Mouse (Mus musculus) CH12.LX (cell line): ENCODE results near the gene Ndufa11. TPM values are rescaled to one million over a fixed set of nuclear protein-coding genes. Genes with fewer than 3 reads are reported as not detected.

Experiments
- DNase-seq: peaks from one replicate; pipeline ENCODE4 v3.0.0-alpha.2; 2013; ENCODE audit errors: extremely low read depth
- H3K27ac ChIP-seq: 2 replicates; pipeline ENCODE4 v1.5.1; 2012; ENCODE audit warnings: low read depth, mild to moderate bottlenecking, control low read depth, moderate library complexity; ENCODE audit not compliant: insufficient read depth
- H3K27me3 ChIP-seq: replicated peaks from 2 replicates; pipeline ENCODE3; 2012; ENCODE audit warnings: inconsistent platforms
- H3K36me3 ChIP-seq, 2 experiments: replicated peaks in 1 of 2; 2 replicates each; pipeline versions ENCODE3 to v1.6.1; 2012; ENCODE audit warnings: inconsistent platforms in 1 of 2, low read length in 1 of 2, mild to moderate bottlenecking in 1 of 2, mixed read lengths in 1 of 2, moderate library complexity in 1 of 2; ENCODE audit not compliant: control insufficient read depth in 1 of 2, insufficient read depth in 1 of 2
- H3K4me1 ChIP-seq, 2 experiments: 2 replicates each; pipeline ENCODE4 v1.6.1; 2012; ENCODE audit warnings: inconsistent platforms in 1 of 2, moderate library complexity in 1 of 2; ENCODE audit not compliant: insufficient read depth in 2 of 2, control insufficient read depth in 1 of 2
- H3K4me2 ChIP-seq: 2 replicates; pipeline ENCODE4 v1.6.1; 2012; ENCODE audit warnings: low read depth, mild to moderate bottlenecking, control low read depth; ENCODE audit not compliant: poor library complexity, insufficient read depth, severe bottlenecking
- H3K4me3 ChIP-seq, 3 experiments: fragments of 150-350 bp in 1 of 3; sonication (generic) in 1 of 3; replicated peaks in 1 of 3; 2 replicates each; pipeline versions ENCODE3 to v1.5.1; 2011 to 2012; ENCODE audit warnings: low read depth in 2 of 3, low read length in 2 of 3, mild to moderate bottlenecking in 2 of 3, moderate library complexity in 2 of 3, control low read depth in 1 of 3, improper control_type of control experiment in 1 of 3, inconsistent platforms in 1 of 3, mixed read lengths in 1 of 3; ENCODE audit not compliant: poor library complexity in 1 of 3
- H3K79me2 ChIP-seq: replicated peaks from 2 replicates; pipeline ENCODE4 v1.6.1; 2012; ENCODE audit warnings: mild to moderate bottlenecking, moderate library complexity; ENCODE audit not compliant: control insufficient read depth, poor library complexity, insufficient read depth, severe bottlenecking; ENCODE audit errors: extremely low read depth
- H3K9ac ChIP-seq: 2 replicates; pipeline ENCODE4 v1.6.1; 2012; ENCODE audit warnings: low read depth, mild to moderate bottlenecking, control low read depth, moderate library complexity; ENCODE audit not compliant: insufficient read depth
- H3K9me3 ChIP-seq: replicated peaks from 2 replicates; pipeline ENCODE3; 2012; ENCODE audit warnings: low read length, inconsistent platforms, mixed read lengths
- BHLHE40 ChIP-seq: IDR thresholded peaks from 2 replicates; pipeline ENCODE4 v1.6.1; 2011; ENCODE audit warnings: mild to moderate bottlenecking, low read depth, low read length, improper control_type of control experiment
- CHD1 ChIP-seq: IDR thresholded peaks from 2 replicates; pipeline ENCODE4 v1.6.1; 2012; ENCODE audit warnings: low read depth, low read length, improper control_type of control experiment, inconsistent platforms
- CTCF ChIP-seq, 2 experiments: IDR thresholded peaks in 1 of 2; conservative IDR thresholded peaks in 1 of 2; 2 replicates each; pipeline ENCODE4 v1.5.1; 2011 to 2012; ENCODE audit warnings: low read depth in 2 of 2, low read length in 2 of 2, improper control_type of control experiment in 1 of 2, inconsistent platforms in 1 of 2, mild to moderate bottlenecking in 1 of 2, moderate library complexity in 1 of 2
- ELF1 ChIP-seq: IDR thresholded peaks from 2 replicates; pipeline ENCODE4 v1.6.1; 2014; ENCODE audit warnings: low read depth, mild to moderate bottlenecking, inconsistent platforms, low read length, improper control_type of control experiment
- ETS1 ChIP-seq: conservative IDR thresholded peaks from 2 replicates; pipeline ENCODE4 v1.6.1; 2012; ENCODE audit warnings: low read depth, mild to moderate bottlenecking, inconsistent platforms, low read length, improper control_type of control experiment, moderate library complexity
- HCFC1 ChIP-seq: IDR thresholded peaks from 2 replicates; pipeline ENCODE4 v1.6.1; 2012; ENCODE audit warnings: low read depth, mild to moderate bottlenecking, inconsistent platforms, low read length, improper control_type of control experiment
- JUND ChIP-seq: conservative IDR thresholded peaks from 2 replicates; pipeline ENCODE4 v1.6.1; 2011; ENCODE audit warnings: low read depth, low read length, improper control_type of control experiment
- MAFK ChIP-seq: IDR thresholded peaks from 2 replicates; pipeline ENCODE4 v1.6.1; 2011; ENCODE audit warnings: low read length, improper control_type of control experiment; ENCODE audit not compliant: insufficient replicate concordance
- MAX ChIP-seq: IDR thresholded peaks from 2 replicates; pipeline ENCODE4 v1.6.1; 2011; ENCODE audit warnings: low read length, improper control_type of control experiment
- MEF2A ChIP-seq: IDR thresholded peaks from 2 replicates; pipeline ENCODE4 v1.6.1; 2014; ENCODE audit warnings: low read depth, mild to moderate bottlenecking, inconsistent platforms, low read length, improper control_type of control experiment, borderline replicate concordance
- MXI1 ChIP-seq: IDR thresholded peaks from 2 replicates; pipeline ENCODE4 v1.6.1; 2011; ENCODE audit warnings: mild to moderate bottlenecking, low read depth, low read length, improper control_type of control experiment
- NELFE ChIP-seq: IDR thresholded peaks from 2 replicates; pipeline ENCODE4 v1.6.1; 2011; ENCODE audit warnings: low read depth, low read length, improper control_type of control experiment
- NRF1 ChIP-seq: IDR thresholded peaks from 2 replicates; pipeline ENCODE4 v1.6.1; 2014; ENCODE audit warnings: low read depth, mild to moderate bottlenecking, inconsistent platforms, low read length, improper control_type of control experiment, moderate library complexity
- POLR2A ChIP-seq: IDR thresholded peaks from 2 replicates; pipeline ENCODE4 v1.6.1; 2011; ENCODE audit warnings: low read depth, mild to moderate bottlenecking, improper control_type of control experiment, low read length
- POLR2AphosphoS2 ChIP-seq: IDR thresholded peaks from 2 replicates; pipeline ENCODE4 v1.6.1; 2011; ENCODE audit warnings: low read depth, low read length, improper control_type of control experiment
- RAD21 ChIP-seq: IDR thresholded peaks from 2 replicates; pipeline ENCODE4 v1.6.1; 2011; ENCODE audit warnings: low read depth, mild to moderate bottlenecking, low read length, improper control_type of control experiment, moderate library complexity
- RCOR1 ChIP-seq: conservative IDR thresholded peaks from 2 replicates; pipeline ENCODE4 v1.6.1; 2012; ENCODE audit warnings: low read depth, mild to moderate bottlenecking, inconsistent platforms, low read length, improper control_type of control experiment
- SIN3A ChIP-seq: IDR thresholded peaks from 2 replicates; pipeline ENCODE4 v1.6.1; 2012; ENCODE audit warnings: low read length, improper control_type of control experiment, inconsistent platforms
- SMC3 ChIP-seq: IDR thresholded peaks from 2 replicates; pipeline ENCODE4 v1.6.1; 2011; ENCODE audit warnings: low read depth, low read length, improper control_type of control experiment
- TCF12 ChIP-seq: IDR thresholded peaks from 2 replicates; pipeline ENCODE4 v1.6.1; 2014; ENCODE audit warnings: low read depth, mild to moderate bottlenecking, inconsistent platforms, low read length, improper control_type of control experiment
- UBTF ChIP-seq: IDR thresholded peaks from 2 replicates; pipeline ENCODE4 v1.6.1; 2012; ENCODE audit warnings: low read depth, mild to moderate bottlenecking, inconsistent platforms, low read length, improper control_type of control experiment, moderate library complexity
- USF1 ChIP-seq: IDR thresholded peaks from 2 replicates; pipeline ENCODE4 v1.6.1; 2014; ENCODE audit warnings: low read depth, mild to moderate bottlenecking, inconsistent platforms, low read length, improper control_type of control experiment
- USF2 ChIP-seq: conservative IDR thresholded peaks from 2 replicates; pipeline ENCODE4 v1.6.1; 2011; ENCODE audit warnings: low read depth, low read length, improper control_type of control experiment
- dilution Hi-C: fragments of 300-500 bp; cut with MboI; formaldehyde crosslinking; loops from 2 replicates; pipeline ENCODE4 v1.14.3; 2020; ENCODE audit warnings: low sequenced_read_pairs; ENCODE audit not compliant: extremely low pct_unique_long_range_greater_than_20kb, extremely low pct_ligation_motif_present
- in situ Hi-C: fragments of 300-500 bp; cut with MboI; formaldehyde crosslinking; loops from 3 replicates; pipeline ENCODE4 v1.14.3; 2019; ENCODE audit warnings: low sequenced_read_pairs, low pct_ligation_motif_present, low pct_unique_long_range_greater_than_20kb, mixed read lengths
- polyA plus RNA-seq: library from polyadenylated mRNA; unstranded; fragments of >175 nt; gene quantifications from 2 replicates; pipeline ENCODE4 v1.2.1, GENCODE M21; 2012; ENCODE audit warnings: low read depth; ENCODE audit not compliant: insufficient read length
- total RNA-seq, 2 experiments: library from RNA; depleted of rRNA; stranded (reverse); fragments of 300-350 nt in 1 of 2; fragments of >200 nt in 1 of 2; gene quantifications; 2 replicates each; pipeline ENCODE4 v1.2.3; 2012 to 2014

Ndufa11 gene
- total and polyA plus RNA-seq, 3 experiments: 124 to 201 (median 155) TPM

DNA sequence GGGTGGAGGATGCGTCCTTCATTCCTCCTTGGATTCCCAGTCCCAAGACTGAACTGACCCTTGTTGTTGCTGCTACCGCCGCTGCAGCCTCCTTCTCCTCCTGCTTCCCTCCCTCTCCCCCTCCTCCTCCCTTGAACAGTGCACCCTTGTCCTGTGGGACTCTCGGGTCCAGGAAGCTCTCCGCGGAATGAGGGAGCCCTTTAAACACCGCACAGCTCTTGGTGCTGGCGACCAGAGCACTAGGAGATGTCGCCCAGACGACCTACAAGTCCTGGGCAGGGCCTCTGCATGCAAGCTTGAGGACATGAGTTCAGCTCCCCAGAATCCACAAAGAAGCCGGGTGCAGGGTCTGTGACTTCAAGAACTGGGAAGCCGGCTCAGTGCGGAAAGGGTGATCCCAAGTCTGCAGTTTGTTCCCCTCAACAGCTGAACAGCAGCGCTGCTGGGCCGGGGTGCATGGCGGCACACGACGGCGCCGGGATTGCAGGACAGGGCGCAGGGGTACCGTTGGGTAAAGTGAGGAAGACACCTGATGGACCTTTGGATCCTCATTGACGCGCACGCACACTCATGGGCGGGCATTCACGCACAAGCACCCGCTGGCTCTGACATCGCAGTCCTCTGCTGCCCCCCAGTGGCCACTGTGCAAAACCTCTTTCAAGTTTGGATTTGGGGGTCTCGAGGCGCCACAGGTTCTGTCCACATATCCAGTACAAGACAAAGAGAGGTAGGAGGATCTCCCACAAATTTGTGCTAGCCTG, 49.0 kb upstream of the Ndufa11 start:
- Histone ChIP-seq H3K4me2 (peak overlapping the region; percentile 85), H3K36me3 (no peaks in the 10 kb centered on the region), H3K4me3 (peak overlapping the region in 2 of 3 experiments; percentile 16 to 56), H3K9ac (peak overlapping the region; percentile 41; the same call in 1 of the 2 replicates), H3K79me2 (peaks cover 3% of the 10 kb centered on the region), H3K9me3 (peaks cover 3% of the 10 kb centered on the region), H3K27ac (no peak overlapping the region), H3K4me1 (peaks cover 0 to 7% of the 10 kb centered on the region in 2 experiments; a peak in 3 of 4 replicates), H3K27me3 (peaks cover 7% of the 10 kb centered on the region)
- in situ Hi-C loops: loop anchor here (10.0 kb wide), 1 partner anchor 304 kb away; no protein-coding TSS in a partner anchor
- peak; percentile 80 for DNase-seq
- dilution Hi-C loops: no loop called here
- TF ChIP-seq SIN3A (0 out of 2 replicates have a peak, but pooled peaks have one; percentile 10), USF1 (no peak), NELFE (peak; percentile 39; the same call in 1 of the 2 replicates), MEF2A (peak; percentile 25; the same call in 1 of the 2 replicates), MXI1 (peak; percentile 42), NRF1 (peak; percentile 71), RAD21 (peak; percentile 99), TCF12 (0 out of 2 replicates have a peak, but pooled peaks have one; percentile 28), MAX (peak; percentile 29; the same call in 1 of the 2 replicates), SMC3 (peak; percentile 76), ELF1 (0 out of 2 replicates have a peak, but pooled peaks have one; percentile 19), USF2 (no peak), JUND (no peak), POLR2A (peak; percentile 38; the same call in 1 of the 2 replicates), BHLHE40 (peak; percentile 50; the same call in 1 of the 2 replicates), CTCF (conservative IDR thresholded peaks at IDR 0.05 in 1 of 2, IDR thresholded peaks at IDR 0.05 in 1 of 2; ENCODE audit: low read depth in 2 of 2, low read length in 2 of 2) (peak; percentile 65 to 89)

DNA sequence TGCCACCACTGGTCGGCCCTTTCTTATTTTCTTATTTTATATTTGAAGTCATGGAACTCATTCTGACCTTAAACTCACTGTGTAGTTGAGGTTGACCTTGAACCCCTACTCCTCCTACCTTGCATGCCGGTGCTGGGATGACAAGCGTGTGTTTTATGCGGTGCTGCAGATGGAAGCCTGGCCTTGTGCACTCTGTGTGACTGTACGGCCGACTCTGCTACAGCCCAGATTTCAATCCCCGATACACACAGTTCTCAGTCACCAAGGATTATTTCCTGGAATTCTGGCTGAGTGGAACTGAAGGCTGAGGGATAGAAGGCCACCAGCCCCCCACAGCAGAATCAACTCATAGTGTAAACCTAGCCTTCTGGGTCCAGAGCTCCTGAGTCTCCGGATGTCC, 47.8 kb upstream of the Ndufa11 start:
- H3K4me2 ChIP-seq: no peak overlapping the region
- no peak overlapping the region for H3K4me3 ChIP-seq
- H3K9ac ChIP-seq: no peak overlapping the region
- peaks cover 15% of the 10 kb centered on the region for H3K79me2 ChIP-seq
- DNase-seq: no peak
- H3K36me3 ChIP-seq: peaks cover 0 to 1% of the 10 kb centered on the region in 2 experiments
- peaks cover 6% of the 10 kb centered on the region for H3K27me3 ChIP-seq
- in situ Hi-C loops (loop anchor here (10.0 kb wide), 1 partner anchor 305 kb away; no protein-coding TSS in a partner anchor), dilution Hi-C loops (no loop called here)
- peaks cover 0 to 13% of the 10 kb centered on the region in 2 experiments; a peak in 3 of 4 replicates for H3K4me1 ChIP-seq
- peaks cover 3% of the 10 kb centered on the region for H3K9me3 ChIP-seq
- no peak overlapping the region for H3K27ac ChIP-seq
- TF ChIP-seq POLR2AphosphoS2 (no peak), RCOR1 (no peak), UBTF (no peak), MAFK (no peak), USF1 (no peak), JUND (no peak), CHD1 (no peak), SIN3A (no peak), ETS1 (no peak), HCFC1 (no peak)
- TF ChIP-seq, all 38 proteins: peak for 0
